Mouse (Mus musculus) thymus, adult 2 months (tissue): ENCODE data around the gene H3f3b.

Experiments used
- CTCF ChIP-seq: fragments of 200-500 bp; IDR thresholded peaks from 2 replicates; pipeline ENCODE4 v1.5.1; 2012; ENCODE audit warnings: mild to moderate bottlenecking, control low read depth, low read length, moderate library complexity, borderline replicate concordance; ENCODE audit not compliant: control insufficient read depth, poor library complexity, insufficient read depth; ENCODE audit errors: extremely low read depth
- POLR2A ChIP-seq: fragments of 200-500 bp; IDR thresholded peaks from 2 replicates; pipeline ENCODE4 v1.6.1; 2012; ENCODE audit warnings: mild to moderate bottlenecking, low read length, control low read depth, moderate library complexity; ENCODE audit not compliant: control insufficient read depth, poor library complexity, insufficient read depth; ENCODE audit errors: extremely low read depth

DNA sequence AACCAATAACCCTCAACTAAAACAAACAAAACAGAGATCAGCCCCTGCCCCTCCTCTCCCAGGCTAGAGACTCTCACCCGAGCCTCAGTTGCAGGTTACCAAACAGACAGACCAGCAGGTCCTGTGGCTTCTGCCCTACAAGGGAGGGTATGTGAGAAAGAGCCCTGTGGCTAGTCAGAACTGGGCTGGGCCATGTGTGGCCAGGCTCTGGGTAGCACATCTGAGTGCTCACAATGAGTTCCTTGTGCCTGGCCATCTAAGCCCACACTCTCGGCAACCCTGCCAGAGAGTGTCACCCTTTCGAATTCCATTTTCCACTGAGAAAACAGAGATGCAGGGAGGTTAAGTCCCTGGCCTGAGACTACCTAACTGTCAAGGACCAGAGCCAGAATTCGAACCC is 35.7 kb downstream of the H3f3b start:
- TF ChIP-seq CTCF (no peak), POLR2A (no peak)
